ENCODE assay signal across 24 mouse cellular contexts in genomic region chr5:144948002-144948401, GRCm38 (mm10). TPM values are rescaled to one million over a fixed set of nuclear protein-coding genes. Genes with fewer than 3 reads are reported as not detected.
A peak's percentile ranks its signal among the peaks of the same experiment; 100 is the strongest.
DNase-seq lines count a peak whose midpoint lies in the region; ATAC-seq and TF ChIP-seq lines count a peak whose summit lies in the region.
"Had no signal": no experiment of that assay in that cellular context is flagged by ENCODE, and none has a peak within 500 bp of the region (broad histone marks: within the 10 kb centered on the region; RNA-seq: fewer than 3 reads in every experiment).

No protein-coding gene starts in this region.

- TF ChIP-seq CTCF in liver, adult 2 months (IDR thresholded peaks at IDR 0.05; ENCODE audit: low read depth, low read length): no peak
- TF ChIP-seq CTCF in liver, postnatal 0 days (IDR thresholded peaks at IDR 0.05; ENCODE audit: low read depth): no peak
- no peak for TF ChIP-seq CTCF in hindbrain, postnatal 0 days (IDR thresholded peaks at IDR 0.05; ENCODE audit: low read depth)

- H3K4me2 ChIP-seq in liver, postnatal 0 days (ENCODE audit: low read depth, low read length): no peak overlapping the region
- peak overlapping the region; percentile 31 for H3K4me2 ChIP-seq in intestine, embryonic 16.5 days (ENCODE audit: low read depth, low read length)
- no peak overlapping the region; the same call in 1 of the 2 replicates for H3K4me2 ChIP-seq in stomach, embryonic 15.5 days
- H3K4me2 ChIP-seq in hindbrain, postnatal 0 days (ENCODE audit: low read depth, low read length): no peak overlapping the region
- H3K4me2 ChIP-seq: heart, embryonic 11.5 days; hindbrain, embryonic 15.5 days; limb, embryonic 12.5 days; liver, embryonic 13.5 days; midbrain, embryonic 12.5 days had no signal

- H3K4me3 ChIP-seq in liver, adult 2 months (ENCODE audit: insufficient read depth, low read depth, low read length): no peak overlapping the region
- no peak overlapping the region for H3K4me3 ChIP-seq in liver, postnatal 0 days (ENCODE audit: low read depth, low read length)
- H3K4me3 ChIP-seq in intestine, embryonic 16.5 days (ENCODE audit: low read length): no peak overlapping the region
- no peak overlapping the region for H3K4me3 ChIP-seq in stomach, embryonic 15.5 days (replicated peaks)
- H3K4me3 ChIP-seq in hindbrain, postnatal 0 days (ENCODE audit: low read length): no peak overlapping the region
- H3K4me3 ChIP-seq: forebrain, embryonic 10.5 days; hindbrain, embryonic 15.5 days; limb, embryonic 12.5 days; liver, embryonic 13.5 days; midbrain, embryonic 12.5 days had no signal

- peak overlapping the region; percentile 15 for H3K27ac ChIP-seq in liver, adult 2 months (replicated peaks; ENCODE audit: insufficient read depth, low read depth, low read length)
- H3K27ac ChIP-seq in liver, postnatal 0 days (ENCODE audit: low read depth): no peak overlapping the region
- peak overlapping the region; percentile 70 for H3K27ac ChIP-seq in intestine, embryonic 16.5 days (ENCODE audit: low read length)
- H3K27ac ChIP-seq in stomach, embryonic 15.5 days: peak overlapping the region; percentile 64; the same call in 1 of the 2 replicates
- no peak overlapping the region for H3K27ac ChIP-seq in hindbrain, postnatal 0 days
- H3K27ac ChIP-seq: forebrain, embryonic 10.5 days; hindbrain, embryonic 15.5 days; limb, embryonic 12.5 days; liver, embryonic 13.5 days; midbrain, embryonic 12.5 days had no signal

- no peak for ATAC-seq in liver, postnatal 0 days
- no peak for ATAC-seq in intestine, embryonic 16.5 days
- ATAC-seq in stomach, embryonic 15.5 days (ENCODE audit: insufficient read depth, low FRiP score, low read depth): no peak; the same call in 1 of the 2 replicates
- ATAC-seq in hindbrain, postnatal 0 days: no peak
- ATAC-seq: forebrain, embryonic 16.5 days; Patski had no signal

- DNase-seq in liver, adult 2 months (ENCODE audit: extremely low read depth, low read depth, low spot score): peak; percentile 83
- no peak for DNase-seq in liver, postnatal 0 days
- peak; percentile 69 for DNase-seq in lung, postnatal 10 days
- no peak for DNase-seq in heart, adult 11 months
- no peak for DNase-seq in hindbrain, postnatal 0 days (ENCODE audit: low spot score)
- DNase-seq in heart, adult 8-10 months (ENCODE audit: low spot score): no peak
- DNase-seq: adrenal gland, adult 2 months; B cell, adult 2 months; cerebellum, adult 11 months; cerebellum, adult 9-11 months; kidney, adult 18-20 months; liver, embryonic 13.5 days; thymus, adult 2 months had no signal

- no peaks in the 10 kb centered on the region for H3K27me3 ChIP-seq in liver, adult 2 months (ENCODE audit: control insufficient read depth, insufficient read depth, low read length)
- no peaks in the 10 kb centered on the region for H3K27me3 ChIP-seq in liver, postnatal 0 days (ENCODE audit: insufficient read depth, low read length)
- H3K27me3 ChIP-seq in intestine, embryonic 16.5 days (replicated peaks; ENCODE audit: control insufficient read depth, insufficient read depth, low read length): no peaks in the 10 kb centered on the region
- H3K27me3 ChIP-seq in stomach, embryonic 15.5 days (replicated peaks): no peaks in the 10 kb centered on the region
- no peaks in the 10 kb centered on the region for H3K27me3 ChIP-seq in hindbrain, postnatal 0 days (ENCODE audit: insufficient read depth, low read length)
- H3K27me3 ChIP-seq: CH12.LX; hindbrain, embryonic 15.5 days; limb, embryonic 12.5 days; liver, embryonic 13.5 days; midbrain, embryonic 12.5 days; Patski had no signal

- no peak for TF ChIP-seq EP300 in liver, postnatal 0 days (IDR thresholded peaks at IDR 0.05; ENCODE audit: low read depth)

- no peaks in the 10 kb centered on the region for H3K9me3 ChIP-seq in liver, postnatal 0 days (ENCODE audit: low read length)
- H3K9me3 ChIP-seq in intestine, embryonic 16.5 days (ENCODE audit: control insufficient read depth, low read length): no peaks in the 10 kb centered on the region
- H3K9me3 ChIP-seq in stomach, embryonic 15.5 days: no peaks in the 10 kb centered on the region
- H3K9me3 ChIP-seq in hindbrain, postnatal 0 days (ENCODE audit: low read length): no peaks in the 10 kb centered on the region
- H3K9me3 ChIP-seq: forebrain, embryonic 10.5 days; G1E; hindbrain, embryonic 15.5 days; limb, embryonic 12.5 days; liver, embryonic 13.5 days; midbrain, embryonic 12.5 days had no signal

- H3K36me3 ChIP-seq in liver, adult 2 months (ENCODE audit: control insufficient read depth, insufficient read depth, low read length): no peaks in the 10 kb centered on the region
- H3K36me3 ChIP-seq in liver, postnatal 0 days (replicated peaks; ENCODE audit: insufficient read depth, low read length): no peaks in the 10 kb centered on the region
- no peaks in the 10 kb centered on the region for H3K36me3 ChIP-seq in intestine, embryonic 16.5 days (ENCODE audit: control insufficient read depth, insufficient read depth, low read length)
- H3K36me3 ChIP-seq in stomach, embryonic 15.5 days: no peaks in the 10 kb centered on the region
- H3K36me3 ChIP-seq in hindbrain, postnatal 0 days (ENCODE audit: insufficient read depth, low read length): no peaks in the 10 kb centered on the region
- H3K36me3 ChIP-seq: forebrain, embryonic 10.5 days; G1E; hindbrain, embryonic 15.5 days; limb, embryonic 12.5 days; liver, embryonic 13.5 days; midbrain, embryonic 12.5 days had no signal

- H3K9ac ChIP-seq in liver, adult 2 months (ENCODE audit: low read depth, low read length): no peak overlapping the region
- H3K9ac ChIP-seq in liver, postnatal 0 days (replicated peaks): no peak overlapping the region
- no peak overlapping the region for H3K9ac ChIP-seq in intestine, embryonic 16.5 days (ENCODE audit: low read depth, low read length)
- H3K9ac ChIP-seq in stomach, embryonic 15.5 days: no peak overlapping the region
- H3K9ac ChIP-seq in hindbrain, postnatal 0 days (replicated peaks; ENCODE audit: low read length): no peak overlapping the region
- H3K9ac ChIP-seq: hindbrain, embryonic 15.5 days; limb, embryonic 12.5 days; liver, embryonic 13.5 days; midbrain, embryonic 12.5 days had no signal

- peaks cover 12% of the 10 kb centered on the region; the same call in 1 of the 2 replicates for H3K79me2 ChIP-seq in liver, adult 2 months (ENCODE audit: control insufficient read depth, insufficient read depth, low read length)

- 20% methylated on average over 1 of the region's 1 CpGs for WGBS in liver, adult 2 months
- WGBS in liver, postnatal 0 days (ENCODE audit: insufficient replicate concordance): 89% methylated on average over 1 of the region's 1 CpGs
- 67% methylated on average over 1 of the region's 1 CpGs for WGBS in intestine, embryonic 16.5 days
- 42% methylated on average over 1 of the region's 1 CpGs for WGBS in stomach, embryonic 15.5 days
- WGBS in hindbrain, postnatal 0 days: 57% methylated on average over 1 of the region's 1 CpGs

- H3K4me1 ChIP-seq in liver, adult 2 months (ENCODE audit: control insufficient read depth, insufficient read depth, low read length): peaks cover 44% of the 10 kb centered on the region
- H3K4me1 ChIP-seq in liver, postnatal 0 days (ENCODE audit: insufficient read depth): peaks cover 22% of the 10 kb centered on the region
- H3K4me1 ChIP-seq in intestine, embryonic 16.5 days (ENCODE audit: control insufficient read depth, insufficient read depth, low read length): peaks cover 33% of the 10 kb centered on the region
- peaks cover 21% of the 10 kb centered on the region for H3K4me1 ChIP-seq in stomach, embryonic 15.5 days
- peaks cover 22% of the 10 kb centered on the region for H3K4me1 ChIP-seq in hindbrain, postnatal 0 days (ENCODE audit: insufficient read depth, low read length)
- H3K4me1 ChIP-seq: limb, embryonic 12.5 days; liver, embryonic 13.5 days had no signal

- TF ChIP-seq POLR2A in liver, adult 2 months (IDR thresholded peaks at IDR 0.05; ENCODE audit: extremely low read depth, insufficient read depth, low read length): no peak

RNA-seq across cellular contexts. Expression of gene Smurf1, which starts 17.6 kb away (rescaled TPM):
- 5.2 and 6.0 TPM in 2 replicates for total RNA-seq in liver, adult 2 months (2014; rRNA removed)
- polyA plus RNA-seq in liver, adult 2 months (2012; rRNA removed): 6.7 and 8.6 TPM in 2 replicates
- polyA plus RNA-seq in liver, postnatal 0 days (2015; fragmentation: Nextera tagmentation; extraction: Ambion mirVana): 2.1 and 2.2 TPM in 2 replicates
- polyA plus RNA-seq in intestine, embryonic 16.5 days (2015; fragmentation: Nextera tagmentation; extraction: Ambion mirVana): 3.5 and 5.0 TPM in 2 replicates
- 14.3 and 14.4 TPM in 2 replicates for polyA plus RNA-seq in stomach, embryonic 15.5 days (2015; fragmentation: Nextera tagmentation; extraction: Ambion mirVana)
- total RNA-seq in hindbrain, postnatal 0 days (2014; rRNA removed): 57.9 and 58.1 TPM in 2 replicates
- 19.5 and 22.6 TPM in 2 replicates for polyA plus RNA-seq in hindbrain, postnatal 0 days (2015; fragmentation: Nextera tagmentation; extraction: Ambion mirVana)
- 10 to 100 TPM; 29.5 to 34.9 (median 30.3) TPM for total RNA-seq in heart, adult 8-10 months (2022)

Comparison
In these comparisons a context has a peak if more than half of its experiments do, and no peak if none do; other contexts are left out.
1. DNase-seq: peak in liver, adult 2 months (single experiment) and lung, postnatal 10 days (single experiment); none in liver, postnatal 0 days (single experiment), heart, adult 11 months (single experiment), hindbrain, postnatal 0 days (single experiment) and heart, adult 8-10 months (single experiment).
2. H3K27ac ChIP-seq: peak in liver, adult 2 months (single experiment), intestine, embryonic 16.5 days (single experiment) and stomach, embryonic 15.5 days (single experiment); none in liver, postnatal 0 days (single experiment) and hindbrain, postnatal 0 days (single experiment).